Mouse (Mus musculus): ENCODE results near the gene B4galt3. TPM values are rescaled to one million over a fixed set of nuclear protein-coding genes. Genes with fewer than 3 reads are reported as not detected.

B4galt3 gene
- polyA plus RNA-seq, 1 experiment = 11.6 TPM

- H3K4me1 ChIP-seq (ENCODE audit: control insufficient read depth) = peaks cover 64% of the 10 kb centered on the region
Observed at GRCm38 (mm10) chr1:171271196-171271595, 1.1 kb downstream of the B4galt3 start.

GRCm38 (mm10) chr1:171271622-171272021 is 1.5 kb downstream of the B4galt3 start:
- TF ChIP-seq GATA1 (IDR thresholded peaks at IDR 0.05; ENCODE audit: low read length) = no peak
- TF ChIP-seq TAL1 (IDR thresholded peaks at IDR 0.05; ENCODE audit: low read length) = no peak
- H3K9me3 ChIP-seq (ENCODE audit: control insufficient read depth, low read length) = 0 out of 2 replicates have a peak, but pooled peaks cover 2% of the 10 kb centered on the region
- peaks cover 68% of the 10 kb centered on the region for H3K4me1 ChIP-seq (ENCODE audit: control insufficient read depth)
- peak overlapping the region; percentile 70 for H3K4me3 ChIP-seq (replicated peaks)
- H3K36me3 ChIP-seq (ENCODE audit: control insufficient read depth) = peaks cover 52% of the 10 kb centered on the region
- H3K27me3 ChIP-seq (ENCODE audit: control insufficient read depth) = 0 out of 2 replicates have a peak, but pooled peaks cover 2% of the 10 kb centered on the region

More at GRCm38 (mm10) chr1:171271196-171271595, 1.1 kb downstream of the B4galt3 start:
- Histone ChIP-seq H3K4me3 (replicated peaks) (peak overlapping the region; percentile 70), H3K36me3 (ENCODE audit: control insufficient read depth) (peaks cover 48% of the 10 kb centered on the region), H3K9me3 (ENCODE audit: control insufficient read depth, low read length) (0 out of 2 replicates have a peak, but pooled peaks cover 2% of the 10 kb centered on the region), H3K27me3 (ENCODE audit: control insufficient read depth) (0 out of 2 replicates have a peak, but pooled peaks cover 2% of the 10 kb centered on the region)
- TF ChIP-seq TAL1 (IDR thresholded peaks at IDR 0.05; ENCODE audit: low read length) = no peak
- peak; percentile 41; the same call in 1 of the 2 replicates for TF ChIP-seq GATA1 (IDR thresholded peaks at IDR 0.05; ENCODE audit: low read length)

DNA sequence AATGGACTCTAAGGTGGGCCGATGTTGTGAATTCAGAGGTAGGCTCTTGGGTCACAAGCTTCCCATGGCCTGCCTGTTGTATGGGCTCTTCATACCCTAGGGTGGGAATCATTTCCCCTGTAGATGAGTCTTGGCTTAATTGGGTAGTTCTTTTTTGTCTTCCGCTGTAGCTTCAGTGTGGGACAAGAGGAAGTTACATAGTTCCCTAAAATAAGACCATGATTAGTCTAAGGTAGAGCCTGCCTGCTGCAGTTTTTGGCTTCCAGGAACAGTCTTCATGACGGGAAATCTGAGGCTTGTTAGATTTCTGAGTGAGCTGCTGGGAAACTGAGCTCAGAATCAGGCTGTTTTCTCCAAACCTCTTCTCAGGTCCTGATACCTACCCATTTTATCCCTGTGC is 2.0 kb downstream of the B4galt3 start:
- Histone ChIP-seq H3K36me3 (ENCODE audit: control insufficient read depth) (peaks cover 57% of the 10 kb centered on the region), H3K4me1 (ENCODE audit: control insufficient read depth) (peaks cover 71% of the 10 kb centered on the region), H3K9me3 (ENCODE audit: control insufficient read depth, low read length) (0 out of 2 replicates have a peak, but pooled peaks cover 2% of the 10 kb centered on the region), H3K4me3 (replicated peaks) (peak overlapping the region; percentile 70), H3K27me3 (ENCODE audit: control insufficient read depth) (0 out of 2 replicates have a peak, but pooled peaks cover under 1% of the 10 kb centered on the region)
- TF ChIP-seq GATA1 (IDR thresholded peaks at IDR 0.05; ENCODE audit: low read length) (no peak), TAL1 (IDR thresholded peaks at IDR 0.05; ENCODE audit: low read length) (no peak)

DNA sequence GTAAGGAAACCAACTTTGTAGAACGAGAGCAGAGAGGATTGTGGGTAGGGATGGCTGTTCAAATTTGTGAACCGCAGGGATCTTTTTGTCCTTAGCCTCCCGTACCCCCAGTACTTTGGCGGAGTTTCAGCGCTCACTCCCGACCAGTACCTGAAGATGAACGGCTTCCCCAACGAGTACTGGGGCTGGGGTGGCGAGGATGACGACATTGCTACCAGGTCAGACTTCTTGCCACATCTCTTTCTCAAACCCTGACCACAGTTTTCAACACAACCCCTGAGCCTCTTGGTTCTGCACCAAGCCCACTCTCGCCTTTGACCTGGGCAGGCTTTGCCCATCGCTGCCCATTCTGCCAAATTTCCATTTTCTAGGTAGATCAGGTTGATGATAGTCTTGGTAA is 4.0 kb downstream of the B4galt3 start:
- Histone ChIP-seq H3K36me3 (ENCODE audit: control insufficient read depth) (peaks cover 77% of the 10 kb centered on the region), H3K4me1 (ENCODE audit: control insufficient read depth) (peaks cover 88% of the 10 kb centered on the region), H3K9me3 (ENCODE audit: control insufficient read depth, low read length) (0 out of 2 replicates have a peak, but pooled peaks cover 2% of the 10 kb centered on the region)

DNA sequence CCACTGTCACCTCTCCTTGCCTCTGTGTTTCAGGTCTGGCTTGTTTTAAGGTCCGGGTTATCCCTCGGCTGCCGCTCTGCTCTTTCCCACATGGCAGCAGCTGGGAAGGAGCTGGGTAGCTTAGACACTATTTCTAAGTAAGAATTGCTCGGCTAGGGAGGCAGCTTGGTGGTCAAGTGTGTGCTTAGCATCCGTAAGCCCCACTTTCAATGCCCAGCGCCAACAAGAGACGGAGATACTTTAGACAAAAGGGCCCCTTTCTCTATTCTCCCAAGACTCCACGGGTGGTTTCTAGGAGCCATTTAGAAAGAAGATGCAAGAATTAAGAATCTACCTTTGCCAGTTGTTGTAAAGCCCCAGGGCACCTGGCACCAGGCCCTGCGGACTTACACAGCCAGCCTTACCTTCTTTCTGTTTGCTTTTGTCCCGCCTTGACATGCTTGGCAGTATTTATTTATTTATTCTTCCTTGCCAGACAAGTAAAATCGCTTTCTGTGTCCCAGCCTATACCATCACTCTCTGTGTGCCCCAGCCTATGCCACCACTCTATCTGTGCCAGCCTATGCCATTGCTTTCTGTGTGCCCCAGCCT is 5.1 kb downstream of the B4galt3 start:
- Histone ChIP-seq H3K9me3 (ENCODE audit: control insufficient read depth, low read length) (0 out of 2 replicates have a peak, but pooled peaks cover 2% of the 10 kb centered on the region), H3K4me1 (ENCODE audit: control insufficient read depth) (peaks cover 82% of the 10 kb centered on the region), H3K27me3 (ENCODE audit: control insufficient read depth) (no peaks in the 10 kb centered on the region), H3K36me3 (ENCODE audit: control insufficient read depth) (peaks cover 88% of the 10 kb centered on the region), H3K4me3 (replicated peaks) (no peak overlapping the region)
- TF ChIP-seq TAL1 (IDR thresholded peaks at IDR 0.05; ENCODE audit: low read length) (no peak), GATA1 (IDR thresholded peaks at IDR 0.05; ENCODE audit: low read length) (no peak)

More for the DNA sequence above, 4.0 kb downstream of the B4galt3 start:
- no peak overlapping the region for H3K4me3 ChIP-seq (replicated peaks)
- TF ChIP-seq TAL1 (IDR thresholded peaks at IDR 0.05; ENCODE audit: low read length) = no peak
- TF ChIP-seq GATA1 (IDR thresholded peaks at IDR 0.05; ENCODE audit: low read length) = no peak
- no peaks in the 10 kb centered on the region for H3K27me3 ChIP-seq (ENCODE audit: control insufficient read depth)

GRCm38 (mm10) chr1:171276110-171276748 is 6.1 kb downstream of the B4galt3 start:
- Histone ChIP-seq H3K4me1 (ENCODE audit: control insufficient read depth) (peaks cover 74% of the 10 kb centered on the region), H3K4me3 (replicated peaks) (peak overlapping the region; percentile 19), H3K9me3 (ENCODE audit: control insufficient read depth, low read length) (0 out of 2 replicates have a peak, but pooled peaks cover 2% of the 10 kb centered on the region), H3K36me3 (ENCODE audit: control insufficient read depth) (peaks cover 92% of the 10 kb centered on the region), H3K27me3 (ENCODE audit: control insufficient read depth) (no peaks in the 10 kb centered on the region)
- TF ChIP-seq GATA1 (IDR thresholded peaks at IDR 0.05; ENCODE audit: low read length) = no peak
- TF ChIP-seq TAL1 (IDR thresholded peaks at IDR 0.05; ENCODE audit: low read length) = no peak

GRCm38 (mm10) chr1:171277736-171278135 is 7.6 kb downstream of the B4galt3 start:
- H3K9me3 ChIP-seq (ENCODE audit: control insufficient read depth, low read length) = no peaks in the 10 kb centered on the region
- peaks cover 87% of the 10 kb centered on the region for H3K36me3 ChIP-seq (ENCODE audit: control insufficient read depth)
- peaks cover 68% of the 10 kb centered on the region for H3K4me1 ChIP-seq (ENCODE audit: control insufficient read depth)
- no peaks in the 10 kb centered on the region for H3K27me3 ChIP-seq (ENCODE audit: control insufficient read depth)
- TF ChIP-seq GATA1 (IDR thresholded peaks at IDR 0.05; ENCODE audit: low read length) (no peak), TAL1 (IDR thresholded peaks at IDR 0.05; ENCODE audit: low read length) (no peak)
- H3K4me3 ChIP-seq (replicated peaks) = peak overlapping the region; percentile 85

- TF ChIP-seq GATA1 (IDR thresholded peaks at IDR 0.05; ENCODE audit: low read length) = no peak
- no peak for TF ChIP-seq TAL1 (IDR thresholded peaks at IDR 0.05; ENCODE audit: low read length)
- no peaks in the 10 kb centered on the region for H3K27me3 ChIP-seq (ENCODE audit: control insufficient read depth)
- H3K9me3 ChIP-seq (ENCODE audit: control insufficient read depth, low read length) = no peaks in the 10 kb centered on the region
- peaks cover 72% of the 10 kb centered on the region for H3K4me1 ChIP-seq (ENCODE audit: control insufficient read depth)
- peak overlapping the region; percentile 85 for H3K4me3 ChIP-seq (replicated peaks)
- peaks cover 87% of the 10 kb centered on the region for H3K36me3 ChIP-seq (ENCODE audit: control insufficient read depth)
Observed at GRCm38 (mm10) chr1:171278436-171278835, 8.3 kb downstream of the B4galt3 start.

GRCm38 (mm10) chr1:171279012-171279705 is 9.0 kb downstream of the B4galt3 start:
- no peaks in the 10 kb centered on the region for H3K27me3 ChIP-seq (ENCODE audit: control insufficient read depth)
- TF ChIP-seq GATA1 (IDR thresholded peaks at IDR 0.05; ENCODE audit: low read length) = no peak
- no peak for TF ChIP-seq TAL1 (IDR thresholded peaks at IDR 0.05; ENCODE audit: low read length)
- peaks cover 87% of the 10 kb centered on the region for H3K36me3 ChIP-seq (ENCODE audit: control insufficient read depth)
- peak overlapping the region; percentile 85 for H3K4me3 ChIP-seq (replicated peaks)
- peaks cover 70% of the 10 kb centered on the region for H3K4me1 ChIP-seq (ENCODE audit: control insufficient read depth)
- no peaks in the 10 kb centered on the region for H3K9me3 ChIP-seq (ENCODE audit: control insufficient read depth, low read length)

Data from erythroblast, embryonic 14.5 days (primary cell).